Mouse (Mus musculus): ENCODE data around the gene Tenm4. TPM values are rescaled to one million over a fixed set of nuclear protein-coding genes. Genes with fewer than 3 reads are reported as not detected.

Tenm4 gene
- polyA plus RNA-seq, 2 experiments, result 12.7 to 37.4 TPM

DNA sequence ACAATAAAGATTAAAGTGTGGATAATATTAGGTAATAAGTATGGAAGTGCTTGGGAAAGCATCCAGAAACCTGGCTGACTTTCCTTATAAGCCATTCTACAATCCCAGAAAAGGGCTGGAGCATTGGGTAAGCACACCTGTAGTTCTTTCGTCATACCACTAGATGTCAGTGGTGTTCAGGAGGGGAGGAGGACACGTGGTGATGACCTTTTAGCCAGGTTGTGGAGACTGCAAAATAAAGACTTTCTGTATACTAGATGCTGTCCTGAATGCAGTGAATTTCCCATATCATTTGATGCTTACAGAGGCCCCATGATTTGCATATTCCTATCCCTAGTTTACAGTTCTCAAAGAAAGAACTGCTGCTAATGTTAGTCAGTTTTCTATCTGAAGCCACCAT, 348.2 kb downstream of the Tenm4 start:
- H3K27ac ChIP-seq (replicated peaks; ENCODE audit: low read depth, low read length), result no peak overlapping the region
- no peaks in the 10 kb centered on the region for H3K9me3 ChIP-seq (ENCODE audit: control insufficient read depth, low read length)
- ATAC-seq (ENCODE audit: low FRiP score, low read depth) (no peak), DNase-seq (ENCODE audit: low spot score) (peak; percentile 49)
- no peak overlapping the region for H3K4me2 ChIP-seq (replicated peaks; ENCODE audit: low read depth, low read length, severe bottlenecking)
- no peak overlapping the region for H3K4me3 ChIP-seq (replicated peaks; ENCODE audit: low read length)
- H3K9ac ChIP-seq (ENCODE audit: low read depth, low read length, severe bottlenecking), result no peak overlapping the region
- H3K27me3 ChIP-seq (ENCODE audit: control insufficient read depth, insufficient read depth, low read length), result no peaks in the 10 kb centered on the region
- peaks cover 16% of the 10 kb centered on the region for H3K4me1 ChIP-seq (ENCODE audit: control insufficient read depth, insufficient read depth, low read length)
- 0% methylated on average over 2 of the region's 2 CpGs for WGBS
- no peaks in the 10 kb centered on the region for H3K36me3 ChIP-seq (ENCODE audit: control insufficient read depth, insufficient read depth, low read length)
- no peak for TF ChIP-seq POLR2A (IDR thresholded peaks at IDR 0.05; ENCODE audit: borderline replicate concordance, extremely low read depth, insufficient read depth, insufficient read length)

DNA sequence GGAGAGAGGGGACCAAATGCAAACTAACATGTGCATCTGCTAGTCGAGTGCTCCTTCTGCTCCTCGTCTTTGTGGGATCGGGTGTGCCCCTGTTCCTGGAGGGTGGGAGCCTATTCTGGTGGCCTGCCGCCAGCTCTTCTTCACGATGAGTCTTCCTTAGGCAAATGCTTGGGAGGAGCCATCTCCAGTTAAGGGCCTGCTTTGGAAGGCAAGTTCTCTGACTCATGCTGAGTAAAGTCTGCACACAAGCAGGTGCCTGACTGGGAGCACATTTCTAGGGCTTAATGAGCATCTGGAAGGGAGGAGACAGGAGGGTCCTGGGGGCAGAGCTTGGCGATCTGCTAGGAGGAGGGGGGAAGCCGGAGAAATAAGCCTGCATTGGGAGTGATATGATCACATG, 350.9 kb downstream of the Tenm4 start:
- H3K36me3 ChIP-seq (ENCODE audit: control insufficient read depth, insufficient read depth, low read length), result no peaks in the 10 kb centered on the region
- no peak for ATAC-seq (ENCODE audit: low FRiP score, low read depth)
- H3K27me3 ChIP-seq (ENCODE audit: control insufficient read depth, insufficient read depth, low read length), result no peaks in the 10 kb centered on the region
- H3K4me3 ChIP-seq (replicated peaks; ENCODE audit: low read length), result no peak overlapping the region
- WGBS, result 28% methylated on average over 7 of the region's 7 CpGs
- no peak for TF ChIP-seq POLR2A (IDR thresholded peaks at IDR 0.05; ENCODE audit: borderline replicate concordance, extremely low read depth, insufficient read depth, insufficient read length)
- H3K4me1 ChIP-seq (ENCODE audit: control insufficient read depth, insufficient read depth, low read length), result peaks cover 18% of the 10 kb centered on the region
- DNase-seq (ENCODE audit: low spot score), result no peak
- H3K4me2 ChIP-seq (replicated peaks; ENCODE audit: low read depth, low read length, severe bottlenecking), result no peak overlapping the region
- no peak overlapping the region for H3K27ac ChIP-seq (replicated peaks; ENCODE audit: low read depth, low read length)
- no peak overlapping the region for H3K9ac ChIP-seq (ENCODE audit: low read depth, low read length, severe bottlenecking)
- H3K9me3 ChIP-seq (ENCODE audit: control insufficient read depth, low read length), result no peaks in the 10 kb centered on the region

DNA sequence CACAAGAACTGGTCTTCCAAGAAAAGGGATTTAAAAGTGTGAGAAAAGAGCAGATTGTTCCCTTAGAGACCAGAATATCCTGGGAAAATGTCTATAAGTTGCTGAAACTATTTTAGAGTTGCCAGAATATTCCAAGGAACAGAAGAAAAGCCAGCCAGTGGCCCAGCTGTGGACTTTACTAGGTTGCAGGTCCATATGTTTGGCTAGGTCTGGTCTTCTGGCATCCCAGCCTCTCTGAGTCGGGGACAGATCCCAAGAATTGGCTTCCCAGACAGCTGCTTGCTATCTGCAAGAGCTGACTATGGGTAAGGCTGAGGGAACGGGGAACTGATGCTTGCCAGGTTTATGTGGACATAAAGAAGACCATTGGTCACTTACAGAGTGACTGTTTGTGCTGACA, 352.6 kb downstream of the Tenm4 start:
- no peaks in the 10 kb centered on the region for H3K36me3 ChIP-seq (ENCODE audit: control insufficient read depth, insufficient read depth, low read length)
- H3K4me1 ChIP-seq (ENCODE audit: control insufficient read depth, insufficient read depth, low read length), result peaks cover 18% of the 10 kb centered on the region
- H3K9me3 ChIP-seq (ENCODE audit: control insufficient read depth, low read length), result no peaks in the 10 kb centered on the region
- ATAC-seq (ENCODE audit: low FRiP score, low read depth) (no peak; the same call in 1 of the 2 replicates), DNase-seq (ENCODE audit: low spot score) (peak; percentile 43)
- no peak for TF ChIP-seq POLR2A (IDR thresholded peaks at IDR 0.05; ENCODE audit: borderline replicate concordance, extremely low read depth, insufficient read depth, insufficient read length)
- no peak overlapping the region for H3K27ac ChIP-seq (replicated peaks; ENCODE audit: low read depth, low read length)
- H3K4me3 ChIP-seq (replicated peaks; ENCODE audit: low read length), result no peak overlapping the region
- H3K9ac ChIP-seq (ENCODE audit: low read depth, low read length, severe bottlenecking), result no peak overlapping the region
- WGBS, result 24% methylated on average over 2 of the region's 2 CpGs
- no peaks in the 10 kb centered on the region for H3K27me3 ChIP-seq (ENCODE audit: control insufficient read depth, insufficient read depth, low read length)
- no peak overlapping the region for H3K4me2 ChIP-seq (replicated peaks; ENCODE audit: low read depth, low read length, severe bottlenecking)

DNA sequence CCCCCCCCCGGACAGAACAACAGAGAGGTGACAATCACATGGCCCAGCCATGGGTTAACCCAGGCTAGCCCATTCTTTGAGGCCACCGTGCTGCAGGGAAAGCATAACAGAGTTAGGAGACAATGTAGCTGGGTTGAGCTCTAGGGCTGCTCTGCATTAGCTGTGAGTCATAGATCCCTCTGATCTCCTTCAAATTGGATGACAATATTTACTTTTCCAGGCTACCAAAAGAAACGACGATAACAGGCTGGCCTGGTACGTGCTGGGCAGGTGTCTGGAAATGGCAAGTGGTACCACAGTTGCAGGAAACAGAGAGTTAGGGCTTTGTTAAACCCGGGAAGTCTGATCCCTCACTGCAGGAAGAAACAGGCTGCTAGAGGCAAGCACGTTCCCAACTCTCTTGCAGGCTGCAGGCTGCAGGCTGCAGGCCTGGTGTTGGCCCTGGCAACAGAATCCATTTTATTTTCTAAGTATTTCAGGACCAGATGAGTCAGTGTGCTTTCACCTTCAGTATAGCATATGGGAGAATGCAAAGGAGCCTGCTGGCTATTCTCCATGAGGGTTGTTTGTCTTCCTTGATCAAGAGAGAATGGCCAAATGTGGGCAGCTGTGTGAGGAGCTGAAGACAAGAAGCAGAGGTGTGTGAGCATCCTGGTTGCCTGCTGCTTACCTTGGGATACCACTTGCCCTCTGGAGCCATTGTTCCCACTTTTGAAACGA, 353.6 kb downstream of the Tenm4 start:
- DNase-seq (ENCODE audit: low spot score) (no peak), ATAC-seq (ENCODE audit: low FRiP score, low read depth) (no peak)
- WGBS, result 56% methylated on average over 8 of the region's 8 CpGs

DNA sequence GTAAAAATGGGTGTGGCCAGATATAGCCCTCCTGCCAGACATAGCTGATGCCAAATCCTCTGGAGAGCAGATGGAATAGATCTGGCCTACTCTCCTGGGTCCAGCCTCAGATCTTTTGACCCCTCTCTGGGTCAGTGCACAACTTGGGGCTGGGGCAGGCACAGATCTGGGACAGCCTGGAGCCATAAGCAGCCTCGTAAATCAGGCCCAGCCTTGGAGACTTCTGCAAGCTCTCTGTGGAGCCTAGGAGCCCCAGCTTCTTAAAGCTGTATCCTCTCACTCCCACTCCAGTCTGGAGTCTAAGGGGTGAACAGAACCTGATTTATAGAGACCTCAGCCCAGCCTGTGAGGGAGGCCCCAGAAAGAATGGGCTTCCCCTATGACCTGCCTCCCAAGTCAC, 354.3 kb downstream of the Tenm4 start:
- no peak overlapping the region for H3K9ac ChIP-seq (ENCODE audit: low read depth, low read length, severe bottlenecking)
- H3K27ac ChIP-seq (replicated peaks; ENCODE audit: low read depth, low read length), result no peak overlapping the region
- H3K4me3 ChIP-seq (replicated peaks; ENCODE audit: low read length), result no peak overlapping the region
- no peak overlapping the region for H3K4me2 ChIP-seq (replicated peaks; ENCODE audit: low read depth, low read length, severe bottlenecking)
- ATAC-seq (ENCODE audit: low FRiP score, low read depth) (no peak), DNase-seq (ENCODE audit: low spot score) (no peak)
- H3K36me3 ChIP-seq (ENCODE audit: control insufficient read depth, insufficient read depth, low read length), result no peaks in the 10 kb centered on the region
- H3K27me3 ChIP-seq (ENCODE audit: control insufficient read depth, insufficient read depth, low read length), result no peaks in the 10 kb centered on the region
- WGBS, result 35% methylated on average over 1 of the region's 1 CpGs
- TF ChIP-seq POLR2A (IDR thresholded peaks at IDR 0.05; ENCODE audit: borderline replicate concordance, extremely low read depth, insufficient read depth, insufficient read length), result no peak
- peaks cover 18% of the 10 kb centered on the region for H3K4me1 ChIP-seq (ENCODE audit: control insufficient read depth, insufficient read depth, low read length)
- no peaks in the 10 kb centered on the region for H3K9me3 ChIP-seq (ENCODE audit: control insufficient read depth, low read length)

More for the DNA sequence above, 353.6 kb downstream of the Tenm4 start:
- Histone ChIP-seq H3K4me1 (ENCODE audit: control insufficient read depth, insufficient read depth, low read length) (peaks cover 18% of the 10 kb centered on the region), H3K9me3 (ENCODE audit: control insufficient read depth, low read length) (no peaks in the 10 kb centered on the region), H3K27me3 (ENCODE audit: control insufficient read depth, insufficient read depth, low read length) (no peaks in the 10 kb centered on the region), H3K36me3 (ENCODE audit: control insufficient read depth, insufficient read depth, low read length) (no peaks in the 10 kb centered on the region), H3K4me2 (replicated peaks; ENCODE audit: low read depth, low read length, severe bottlenecking) (no peak overlapping the region), H3K4me3 (replicated peaks; ENCODE audit: low read length) (no peak overlapping the region), H3K9ac (ENCODE audit: low read depth, low read length, severe bottlenecking) (no peak overlapping the region), H3K27ac (replicated peaks; ENCODE audit: low read depth, low read length) (no peak overlapping the region)
- TF ChIP-seq POLR2A (IDR thresholded peaks at IDR 0.05; ENCODE audit: borderline replicate concordance, extremely low read depth, insufficient read depth, insufficient read length), result no peak

Data from limb, embryonic 14.5 days (tissue).